Mouse (Mus musculus) adrenal gland, postnatal 36 days (tissue): ENCODE measurements around the gene Kdm1b. TPM values are rescaled to one million over a fixed set of nuclear protein-coding genes. Genes with fewer than 3 reads are reported as not detected.

ENCODE experiments used
- DNase-seq, 2 experiments: peaks; one replicate each; pipeline ENCODE4 v3.0.0; 2021; ENCODE audit warnings: mixed read lengths in 1 of 2
- total RNA-seq, 2 experiments: library from RNA; stranded (reverse); gene quantifications; 2 replicates each; pipeline ENCODE4 v1.2.3; 2021

The Kdm1b gene
- total RNA-seq, 2 experiments from 2014 or later, result 9.9 to 10.8 TPM

GRCm38 (mm10) chr13:47056781-47057180 lies 13.5 kb downstream of the Kdm1b start:
- DNase-seq, result no peak

- DNase-seq, result no peak
These were observed 19.5 kb downstream of the Kdm1b start for GRCm38 (mm10) chr13:47062756-47063155.

- DNase-seq, result no peak
These were observed 20.9 kb downstream of the Kdm1b start for GRCm38 (mm10) chr13:47063985-47064760.

GRCm38 (mm10) chr13:47066516-47066915 lies 23.2 kb downstream of the Kdm1b start:
- no peak for DNase-seq

GRCm38 (mm10) chr13:47067001-47067400 lies 23.7 kb downstream of the Kdm1b start:
- no peak for DNase-seq

- no peak for DNase-seq
These were observed 27.2 kb downstream of the Kdm1b start for GRCm38 (mm10) chr13:47070329-47071080.

GRCm38 (mm10) chr13:47071871-47072270 lies 28.6 kb downstream of the Kdm1b start:
- DNase-seq, result no peak

GRCm38 (mm10) chr13:47072484-47072883 lies 29.2 kb downstream of the Kdm1b start:
- DNase-seq, result no peak

GRCm38 (mm10) chr13:47076156-47076555 lies 32.9 kb downstream of the Kdm1b start:
- DNase-seq, result no peak

- no peak for DNase-seq
These were observed 34.1 kb downstream of the Kdm1b start for GRCm38 (mm10) chr13:47077367-47077766.

GRCm38 (mm10) chr13:47078799-47079198 lies 35.5 kb downstream of the Kdm1b start:
- no peak for DNase-seq

GRCm38 (mm10) chr13:47080905-47081505 lies 37.7 kb downstream of the Kdm1b start:
- DNase-seq, result peak in 1 of 2 experiments; percentile 19

GRCm38 (mm10) chr13:47088433-47088832 lies 45.1 kb downstream of the Kdm1b start:
- no peak for DNase-seq

- DNase-seq, result no peak
These were observed 46.0 kb downstream of the Kdm1b start for GRCm38 (mm10) chr13:47089271-47089670.

GRCm38 (mm10) chr13:47093791-47094190 lies 50.5 kb downstream of the Kdm1b start:
- peak in 1 of 2 experiments; percentile 11 for DNase-seq

GRCm38 (mm10) chr13:47096591-47096990 lies 53.3 kb downstream of the Kdm1b start:
- no peak for DNase-seq

- no peak for DNase-seq
These were observed 56.0 kb downstream of the Kdm1b start for GRCm38 (mm10) chr13:47099265-47099664.

- DNase-seq, result no peak
These were observed 57.3 kb downstream of the Kdm1b start for GRCm38 (mm10) chr13:47100587-47100986.

GRCm38 (mm10) chr13:47104146-47104545 lies 60.8 kb downstream of the Kdm1b start:
- no peak for DNase-seq

- peak in 1 of 2 experiments; percentile 48 for DNase-seq
These were observed 61.7 kb downstream of the Kdm1b start for GRCm38 (mm10) chr13:47104856-47105541.

GRCm38 (mm10) chr13:47105711-47106579 lies 62.6 kb downstream of the Kdm1b start, which contains the start of gene Dek:
Gene Dek, minus strand, starts transcription at chr13:47106201.
- peak; percentile 88 to 90 for DNase-seq
